Mouse (Mus musculus): ENCODE measurements at regions not wholly inside any gene's neighbourhood (a gene's known extent, or its start where the extent isn't known, plus 50 kb on each side); places are given as distances from the start of the nearest gene placed in this dataset.

DNA sequence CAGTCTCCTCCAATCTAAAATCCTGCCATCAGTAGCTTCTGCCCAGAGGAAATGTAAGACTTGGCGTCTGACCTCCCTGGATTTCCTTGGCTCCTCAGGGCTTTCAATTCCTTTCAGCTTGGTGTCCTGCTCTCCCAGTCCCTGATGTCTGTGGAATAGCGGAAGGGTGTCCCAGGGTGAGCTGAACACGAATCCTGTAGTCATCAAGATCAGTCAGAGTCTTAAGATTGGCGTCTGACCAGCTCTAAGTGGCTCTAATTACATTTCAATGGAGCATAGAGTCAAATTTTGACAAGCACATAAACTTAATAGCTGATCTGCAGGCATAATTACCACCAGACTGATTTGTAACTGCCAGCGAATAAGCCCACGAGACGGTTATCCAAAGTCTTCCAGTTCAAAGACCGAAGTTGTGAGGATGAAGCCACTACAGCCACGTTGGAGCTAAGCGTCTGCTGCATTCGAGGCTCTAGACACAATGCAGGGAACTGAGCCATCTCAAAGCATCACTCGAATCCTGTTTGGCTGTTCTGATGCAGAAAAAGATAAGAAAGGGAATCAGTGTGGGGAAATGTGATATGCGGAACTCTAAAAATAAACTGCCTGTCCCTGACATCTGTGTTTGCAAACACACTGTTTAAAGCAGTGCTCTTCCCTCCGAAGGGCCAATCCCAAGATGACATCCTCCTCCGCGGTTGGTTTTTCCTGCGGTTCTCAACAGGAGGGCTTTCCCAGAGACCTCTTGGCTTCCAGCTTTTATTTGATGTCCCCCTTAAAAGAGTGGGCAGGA lies 143.3 kb downstream of the Kdr start:
- peak; percentile 22 to 38 for DNase-seq
- intact Hi-C loops (cut with DNase I) = no loop called here

DNA sequence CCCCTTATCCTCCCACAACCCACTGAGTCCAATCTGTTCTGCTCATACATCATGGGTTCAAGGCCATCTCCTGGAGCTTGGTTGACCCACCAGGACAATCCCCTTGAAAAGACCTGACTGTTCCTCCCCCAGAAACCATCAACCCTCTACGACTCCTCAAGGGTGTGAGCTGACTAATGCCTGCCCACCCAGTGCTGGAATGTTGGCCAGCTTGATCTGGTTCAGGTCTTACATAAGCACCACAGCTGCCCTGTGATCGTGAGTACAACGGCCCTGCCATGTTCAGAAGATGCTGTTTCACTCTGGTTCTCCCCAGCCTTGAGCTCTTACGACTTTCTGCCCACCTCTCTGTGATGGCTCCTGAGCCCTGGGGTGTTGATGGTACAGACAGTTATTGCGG lies 145.9 kb downstream of the Kdr start:
- DNase-seq = no peak
- intact Hi-C loops (cut with DNase I) = no loop called here

DNA sequence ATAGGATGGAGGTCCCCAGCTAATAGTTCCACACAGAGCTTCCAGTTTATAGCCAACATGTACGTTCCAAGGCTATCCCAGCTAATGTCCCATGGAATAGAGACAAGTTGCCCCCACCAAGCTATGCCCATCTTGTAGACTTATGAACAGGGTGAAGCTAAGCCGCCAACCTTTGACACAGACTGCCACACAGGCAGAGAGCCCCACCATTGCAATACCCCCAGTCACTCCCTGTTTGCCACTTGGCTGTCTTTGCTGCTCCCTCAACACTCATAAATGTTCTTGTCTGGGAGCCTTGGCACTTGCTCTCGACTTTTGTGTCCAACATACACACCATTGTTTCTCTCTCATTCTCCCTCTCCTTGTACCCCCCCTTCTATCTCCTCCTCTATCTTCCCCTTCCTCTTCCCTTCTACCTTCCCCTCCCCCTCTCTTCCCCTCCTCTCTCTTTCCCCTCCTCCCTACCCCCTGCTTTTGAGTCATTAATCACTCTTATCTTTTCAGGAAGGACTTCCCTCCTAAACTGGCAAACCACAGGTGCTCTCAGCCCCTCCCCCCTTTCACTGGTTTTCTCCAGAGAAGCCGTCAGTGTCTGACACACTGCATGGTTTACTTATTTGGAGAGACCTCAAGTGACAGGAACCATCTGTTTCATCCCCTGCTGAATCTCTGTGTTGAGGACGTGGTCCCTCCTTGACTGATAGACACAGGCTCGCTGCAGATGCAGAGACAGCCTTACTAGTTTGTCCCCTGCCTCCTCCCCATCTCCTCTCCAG lies 148.2 kb downstream of the Kdr start:
- DNase-seq = no peak
- intact Hi-C loops (cut with DNase I) = no loop called here

DNA sequence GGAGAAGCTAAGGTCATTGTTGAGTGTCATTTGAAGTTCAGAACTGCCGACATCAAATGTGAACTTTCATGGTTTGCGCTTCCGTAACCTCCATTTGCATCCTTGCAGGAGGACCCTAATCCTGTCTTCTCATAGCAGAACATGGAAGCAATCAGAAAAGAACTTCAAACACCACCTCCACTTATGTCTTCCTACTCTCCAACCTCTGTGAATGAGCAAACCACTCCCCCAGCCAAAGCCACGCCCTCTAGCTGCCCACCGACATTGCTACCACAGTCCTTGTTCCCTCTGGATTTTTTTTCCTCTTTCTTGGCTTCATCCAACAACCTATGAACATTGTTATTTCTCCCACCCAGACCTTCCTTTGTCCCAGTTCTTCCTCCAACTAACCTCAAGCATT lies 149.9 kb downstream of the Kdr start:
- no peak for DNase-seq
- intact Hi-C loops (cut with DNase I) = no loop called here

DNA sequence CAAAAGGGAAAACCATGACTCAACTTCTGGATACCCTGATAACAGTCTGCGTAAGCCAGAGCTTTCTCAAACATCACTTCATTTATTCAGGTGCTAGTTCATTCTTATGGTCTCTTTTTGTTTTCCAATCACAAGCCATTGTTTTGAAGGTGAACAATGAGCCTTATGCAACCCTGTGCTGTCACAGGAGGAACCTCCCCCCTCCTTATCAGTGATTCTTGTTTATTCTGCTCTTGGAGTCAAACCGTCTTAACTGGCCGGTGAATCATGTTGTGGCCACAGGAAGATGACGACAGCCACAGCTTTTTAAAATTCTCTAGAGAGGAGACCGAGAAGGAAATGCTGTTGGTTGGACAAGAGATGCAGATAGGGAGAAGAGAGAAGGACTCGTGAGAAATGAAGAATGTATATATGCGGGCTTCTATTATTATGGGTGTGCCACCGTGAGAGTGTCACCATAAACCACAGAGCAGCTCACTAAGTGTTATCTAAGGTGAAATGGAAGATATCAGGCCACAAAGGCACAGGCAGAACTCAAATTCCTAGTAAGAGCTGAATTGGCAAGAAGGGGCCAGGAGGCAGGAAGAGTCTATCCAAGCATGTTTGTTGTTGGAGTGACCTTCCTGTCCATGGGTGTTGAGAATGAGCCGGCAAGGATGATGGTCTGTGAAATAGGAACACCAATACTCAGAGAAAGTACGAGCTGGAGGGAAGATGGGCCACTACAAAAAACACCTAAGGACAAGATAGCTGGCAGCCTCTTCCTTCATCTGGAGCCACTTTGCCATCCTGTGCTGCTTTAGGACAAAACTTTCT lies 151.8 kb downstream of the Kdr start:
- intact Hi-C loops (cut with DNase I) = no loop called here

DNA sequence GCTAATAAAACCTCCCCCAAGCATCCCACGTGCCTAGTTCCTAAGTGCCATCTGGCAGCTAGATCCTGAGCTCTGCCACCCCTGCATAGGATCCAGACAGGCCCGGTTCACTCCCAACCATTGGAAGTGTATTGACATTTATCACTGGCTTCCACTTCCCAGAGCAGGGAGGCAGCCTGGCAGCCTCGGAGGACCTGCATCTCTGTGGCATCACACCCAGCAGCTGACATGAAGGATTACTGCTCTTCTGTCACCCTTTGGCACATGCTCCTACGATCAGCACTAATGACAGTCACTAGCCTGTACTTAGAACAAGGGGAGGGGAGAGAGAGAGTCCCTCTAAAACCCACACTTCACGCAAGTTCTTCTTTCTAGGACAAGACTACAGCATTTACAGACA lies 152.7 kb downstream of the Kdr start:
- intact Hi-C loops (cut with DNase I) = no loop called here
- DNase-seq = no peak

More for the DNA sequence above, 151.8 kb downstream of the Kdr start:
- DNase-seq = peak in 1 of 2 experiments; percentile 10

DNA sequence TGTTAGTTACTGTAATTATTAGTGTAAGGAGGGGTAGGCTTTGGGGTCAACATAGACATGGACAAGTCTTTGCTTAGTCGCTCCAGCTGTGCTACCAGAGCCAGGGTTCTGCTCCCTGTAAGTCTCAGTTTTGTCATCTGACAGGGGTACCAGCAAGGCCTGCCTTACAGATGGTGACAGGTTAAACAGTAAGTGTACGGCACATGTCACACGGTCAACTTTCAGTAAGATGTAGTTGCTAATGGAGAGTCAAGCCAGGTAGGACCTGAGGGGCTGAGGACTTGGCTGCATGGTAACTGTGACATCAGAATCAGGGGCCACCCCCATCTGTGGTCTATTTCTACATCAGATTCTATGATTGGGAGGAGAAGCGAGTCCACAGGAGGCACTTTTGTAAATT lies 153.6 kb downstream of the Kdr start:
- DNase-seq = no peak
- intact Hi-C loops (cut with DNase I) = no loop called here

DNA sequence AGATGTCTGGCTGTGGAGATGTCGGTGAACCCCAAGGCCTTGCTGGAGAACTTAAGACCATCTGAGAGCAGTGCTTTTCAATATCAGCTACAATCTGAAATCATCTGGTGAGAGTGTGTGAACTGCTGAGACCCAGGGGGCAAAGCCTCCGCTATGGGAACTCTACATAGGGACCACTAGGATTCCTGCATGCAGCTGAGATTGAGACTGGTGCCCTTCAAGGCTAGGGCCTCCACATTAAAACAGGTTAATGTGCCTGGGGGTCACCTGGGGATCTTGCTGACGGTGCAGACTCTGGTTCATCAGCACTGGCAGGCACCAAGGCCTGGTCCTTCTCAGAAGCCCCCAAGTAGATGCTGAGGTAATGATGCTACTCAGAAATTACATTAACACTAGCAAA lies 154.6 kb downstream of the Kdr start:
- intact Hi-C loops (cut with DNase I) = no loop called here

DNA sequence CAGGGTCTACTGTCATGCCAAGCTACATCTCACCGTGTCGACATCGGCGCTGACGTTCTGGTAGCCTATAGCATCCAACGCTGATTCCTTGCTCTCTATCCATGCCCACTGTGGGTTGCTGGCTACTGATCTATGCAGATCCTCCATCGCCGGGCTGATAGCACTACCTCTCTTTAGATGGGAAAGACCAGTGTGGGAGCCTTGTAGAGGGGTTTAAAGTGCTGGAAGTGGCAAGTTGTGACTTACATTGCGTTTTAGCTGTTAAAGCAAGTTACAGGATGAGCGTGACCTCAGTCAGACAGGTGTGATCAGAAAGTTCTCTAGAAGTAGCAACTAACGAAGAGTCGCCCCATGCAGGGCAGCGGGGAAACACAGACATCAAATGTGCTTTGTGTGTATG lies 160.9 kb downstream of the Kdr start:
- intact Hi-C loops (cut with DNase I) = no loop called here
- no peak for DNase-seq

More for the DNA sequence above, 154.6 kb downstream of the Kdr start:
- DNase-seq = no peak

DNA sequence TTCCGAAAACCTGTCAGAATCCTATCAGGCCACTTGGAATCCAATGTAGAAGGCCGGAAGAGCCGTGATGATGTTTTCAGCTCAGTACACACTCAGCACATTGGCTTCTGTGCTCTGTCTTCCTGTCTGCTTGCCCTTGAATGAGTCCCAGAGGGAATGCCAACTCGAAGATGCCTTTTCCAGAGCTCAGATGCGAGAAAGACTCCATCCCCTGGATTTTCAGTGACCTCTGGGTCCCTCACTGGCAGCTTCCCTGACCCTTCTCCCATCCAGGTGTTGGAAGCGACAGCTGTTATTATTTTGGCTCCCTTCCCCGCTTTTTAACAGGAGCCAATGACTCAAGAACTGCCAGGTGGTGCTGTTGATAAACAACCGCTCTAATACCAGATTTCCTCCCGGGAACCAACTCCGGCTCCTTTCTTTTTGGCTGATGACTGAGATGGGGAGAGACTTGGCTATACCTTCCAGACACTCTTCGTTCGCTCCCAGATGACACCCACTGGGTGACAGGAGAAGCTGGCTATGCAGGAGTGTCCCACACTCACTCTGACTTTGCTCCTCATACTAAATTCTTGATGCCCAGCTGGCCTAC lies 163.8 kb downstream of the Kdr start:
- intact Hi-C loops (cut with DNase I) = no loop called here
- DNase-seq = peak in 1 of 2 experiments; percentile 9

DNA sequence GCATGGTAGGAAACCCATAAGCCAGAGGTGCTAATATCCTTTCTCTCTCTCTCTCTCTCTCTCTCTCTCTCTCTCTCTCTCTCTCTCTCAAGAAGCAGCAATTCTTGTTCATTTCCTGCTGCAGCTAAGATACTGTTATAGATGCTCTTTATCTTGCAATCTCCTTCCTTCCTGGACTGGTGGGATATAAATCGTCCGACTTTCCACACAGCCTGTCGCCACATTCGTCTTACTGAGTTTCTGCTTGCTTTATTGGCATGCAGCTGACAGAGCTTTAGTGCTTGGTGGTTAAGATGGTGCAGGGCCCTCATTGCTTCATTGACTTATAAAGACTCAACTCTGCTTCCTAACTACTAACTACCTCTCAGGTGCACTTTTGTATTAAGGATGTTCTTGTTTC lies 165.6 kb downstream of the Kdr start:
- no peak for DNase-seq
- intact Hi-C loops (cut with DNase I) = no loop called here

DNA sequence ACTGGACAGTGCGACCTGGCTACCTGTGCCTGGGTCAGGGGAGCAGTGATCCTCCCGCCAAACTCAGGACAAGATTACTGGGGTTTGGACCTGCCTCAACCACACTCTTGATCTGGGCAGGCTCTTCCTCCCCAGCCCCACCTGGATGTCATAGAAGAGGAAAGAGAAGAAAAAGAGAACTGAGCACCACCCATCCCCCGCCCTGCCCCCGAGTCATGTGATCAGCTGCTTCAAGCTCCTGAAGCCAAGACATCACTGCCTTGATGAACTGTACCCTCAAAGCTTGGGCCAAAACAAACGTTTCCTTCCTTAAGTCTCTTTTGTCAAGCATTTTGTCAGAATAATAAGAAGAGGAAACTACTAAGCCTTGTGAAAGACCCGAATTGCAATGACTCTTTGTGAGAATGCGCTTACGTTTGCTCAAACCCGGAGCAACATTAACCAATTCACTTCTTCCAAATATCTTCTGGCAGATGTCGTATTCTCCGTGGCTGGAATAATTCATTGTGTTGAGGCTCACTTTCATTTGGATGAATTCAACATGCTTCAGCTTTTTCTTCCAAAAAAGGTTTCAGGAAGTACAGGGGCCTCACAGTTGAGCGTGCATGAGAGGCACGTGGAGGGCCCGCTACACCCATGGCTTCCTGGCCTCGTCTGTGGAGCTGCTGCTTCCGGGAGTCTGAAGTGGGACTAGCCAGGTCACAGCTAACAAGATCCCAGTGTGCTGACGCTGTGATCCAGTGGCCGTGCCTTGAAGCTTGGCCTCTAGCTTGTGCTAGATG lies 169.5 kb downstream of the Kdr start:
- intact Hi-C loops (cut with DNase I) = loop anchor here (2.0 kb wide), 1 partner anchor 46 kb away; no protein-coding TSS in a partner anchor
- no peak for DNase-seq

DNA sequence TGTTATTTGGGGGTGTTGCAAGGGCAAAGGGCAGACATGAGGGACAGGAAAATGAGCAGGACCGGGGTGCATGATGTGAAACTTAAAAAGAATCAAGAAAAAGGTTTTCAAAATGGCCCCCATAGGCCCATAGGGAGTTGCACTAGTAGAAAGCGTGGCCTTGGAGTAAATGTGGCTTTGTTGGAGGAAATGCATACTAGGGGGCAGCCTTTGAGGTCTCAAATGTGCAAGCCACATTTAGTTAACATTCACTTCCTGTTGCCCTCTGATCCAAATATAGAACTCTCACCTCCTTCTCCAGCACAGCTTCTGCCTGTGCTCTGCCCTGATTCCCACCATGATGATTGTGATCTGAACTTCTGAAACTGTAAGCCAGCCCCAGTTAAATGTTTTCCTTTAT lies 173.2 kb downstream of the Kdr start:
- no peak for DNase-seq
- intact Hi-C loops (cut with DNase I) = no loop called here

DNA sequence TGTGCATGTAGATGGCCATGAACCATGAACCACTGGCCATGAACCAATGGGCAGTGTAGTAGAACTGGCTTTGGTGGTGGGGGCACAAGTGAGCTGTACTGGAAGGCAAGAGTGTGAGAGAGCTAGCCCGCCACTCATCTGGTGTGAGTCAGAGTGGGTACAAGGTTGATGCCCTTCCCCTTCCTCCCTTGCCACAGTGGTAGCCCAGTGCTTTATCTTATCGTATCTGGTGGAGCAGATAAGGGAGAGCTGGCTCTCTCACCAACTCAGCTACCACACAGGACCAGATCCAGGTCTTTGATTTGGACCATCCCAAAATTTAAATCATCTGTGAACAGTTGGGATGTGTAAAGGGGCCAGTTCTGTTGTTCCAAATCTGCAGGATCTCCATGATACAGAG lies 173.9 kb downstream of the Kdr start:
- intact Hi-C loops (cut with DNase I) = no loop called here
- no peak for DNase-seq

DNA sequence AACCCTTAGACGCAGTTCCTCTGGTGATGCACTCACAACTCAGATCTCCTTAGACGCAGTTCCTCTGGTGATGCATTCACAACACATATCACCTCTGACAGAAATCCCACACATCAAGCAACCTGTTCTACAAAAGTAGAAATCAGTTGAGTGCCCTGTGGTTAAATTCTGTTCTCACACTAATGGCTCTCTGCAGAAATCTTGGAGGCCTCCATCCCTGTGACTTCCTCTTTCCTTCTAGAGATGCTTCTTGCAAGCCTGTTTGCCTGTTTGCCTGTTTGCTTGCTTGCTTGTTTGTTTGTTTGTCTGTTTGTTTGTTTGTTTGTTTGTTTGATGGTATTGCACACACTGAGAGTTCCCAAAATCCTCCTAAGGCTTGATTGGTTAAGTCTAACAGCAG lies 175.2 kb downstream of the Kdr start:
- no peak for DNase-seq

DNA sequence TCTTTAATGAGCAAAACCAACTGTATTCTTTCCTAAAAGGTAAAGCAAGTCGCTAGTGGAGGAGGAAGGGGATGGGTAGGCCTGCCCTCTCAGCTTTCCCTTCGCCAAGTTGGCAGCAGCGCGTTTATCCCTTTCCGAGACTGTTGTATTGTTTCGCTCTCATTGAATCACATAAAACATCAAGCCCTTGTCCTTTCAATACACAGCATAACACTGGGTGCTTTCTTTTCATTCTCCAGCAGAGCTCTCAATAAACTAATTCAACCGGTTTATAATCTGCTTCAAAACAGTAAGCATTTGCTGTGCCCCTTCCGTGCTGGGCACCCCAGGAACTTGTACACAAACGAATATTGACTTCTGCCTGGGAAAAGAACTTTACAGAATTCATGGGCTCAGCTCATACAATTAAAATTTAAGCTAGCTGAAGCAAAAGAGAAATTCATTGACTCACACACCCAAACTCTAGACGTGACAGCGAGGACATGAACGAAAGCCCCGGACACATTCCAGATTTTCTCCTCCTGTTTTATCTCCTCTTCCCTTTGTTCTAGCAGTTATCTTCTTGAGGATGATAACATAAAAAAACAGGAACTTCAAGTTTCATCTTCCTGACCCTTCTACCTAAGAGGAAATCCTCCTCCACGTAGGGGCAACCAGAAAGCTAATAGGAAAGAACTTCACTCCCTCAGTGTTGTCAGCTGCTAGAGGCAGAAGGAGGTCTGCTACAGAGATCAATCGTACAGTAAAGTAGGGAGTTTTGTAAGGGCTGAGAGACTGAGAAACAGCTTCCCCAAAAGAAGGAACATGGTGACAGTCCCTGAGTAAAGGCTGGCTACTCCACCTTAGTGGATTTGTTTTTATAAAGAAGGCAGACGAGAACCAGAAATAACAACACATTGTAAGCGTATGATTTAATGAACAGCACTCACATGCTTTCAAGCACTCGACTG lies 177.9 kb downstream of the Kdr start:
- no peak for DNase-seq
- intact Hi-C loops (cut with DNase I) = no loop called here

More for the DNA sequence above, 175.2 kb downstream of the Kdr start:
- intact Hi-C loops (cut with DNase I) = no loop called here

DNA sequence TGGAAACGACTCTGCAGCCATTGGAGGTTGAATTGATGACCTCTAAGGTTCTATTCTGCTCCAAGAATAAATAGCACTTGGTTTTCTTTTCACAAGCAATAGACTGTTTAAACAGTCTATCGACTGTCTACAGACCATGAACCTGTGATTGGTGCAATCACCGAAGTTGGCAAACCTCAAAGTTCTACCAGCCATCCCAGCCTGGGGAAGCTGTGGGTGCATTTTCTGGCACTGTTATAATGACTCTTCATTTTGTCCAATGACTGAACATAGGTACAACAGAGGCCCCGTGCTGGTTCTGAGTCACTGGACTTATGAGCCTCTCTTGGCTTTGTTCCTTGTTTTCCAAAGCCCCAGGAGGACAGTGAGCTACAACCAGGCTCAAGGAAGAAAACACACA lies 178.6 kb downstream of the Kdr start:
- no peak for DNase-seq
- intact Hi-C loops (cut with DNase I) = no loop called here

DNA sequence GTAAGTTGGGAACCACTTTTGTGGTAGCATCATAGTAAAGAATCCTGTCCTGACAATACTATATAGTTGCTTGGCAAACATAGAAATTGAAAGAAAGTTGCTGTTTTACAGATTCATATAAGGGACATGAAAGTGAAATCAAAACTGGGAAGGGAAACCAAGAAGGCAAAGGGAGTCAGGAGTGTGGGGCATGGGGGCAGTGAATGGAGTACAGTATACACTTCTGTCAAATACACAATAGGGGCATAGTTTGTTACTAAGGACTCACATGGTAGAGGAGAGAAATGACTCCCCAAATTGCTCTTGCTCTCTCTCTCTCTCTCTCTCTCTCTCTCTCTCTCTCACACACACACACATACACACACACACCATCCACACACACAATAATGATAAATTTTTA lies 185.1 kb downstream of the Kdr start:
- DNase-seq = no peak
- intact Hi-C loops (cut with DNase I) = no loop called here

DNA sequence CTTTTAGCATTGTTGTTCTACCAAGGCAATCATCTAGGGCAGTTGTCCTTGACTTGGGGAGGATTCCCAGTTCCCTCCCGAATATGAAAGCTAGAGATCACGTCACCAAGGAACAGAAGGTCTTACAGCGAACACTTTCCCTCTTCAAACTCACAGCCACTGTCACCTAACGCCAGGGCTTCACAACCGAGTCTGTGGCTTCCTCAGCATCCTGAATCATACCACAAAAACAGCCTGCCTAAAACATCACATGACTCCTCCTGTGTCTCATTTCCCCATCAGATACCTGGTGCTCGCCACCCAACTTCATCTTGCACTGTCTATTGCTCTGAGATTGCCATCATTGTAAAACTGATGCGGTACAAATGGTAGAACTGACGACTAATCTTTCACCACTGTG lies 186.5 kb downstream of the Kdr start:
- intact Hi-C loops (cut with DNase I) = no loop called here
- no peak for DNase-seq

Measured in heart, postnatal 14 days (tissue).